Mouse (Mus musculus) heart, embryonic 16.5 days (tissue): ENCODE measurements at regions not wholly inside any gene's neighbourhood (a gene's known extent, or its start where the extent isn't known, plus 50 kb on each side); places are given as distances from the start of the nearest gene placed in this dataset.

ENCODE experiments used
- ATAC-seq: fragments of 200-750 bp; cut with Nextera tagmentation; replicated peaks from 2 replicates; pipeline ENCODE4 v1.8.0; 2017; ENCODE audit warnings: moderate number of reproducible peaks; ENCODE audit not compliant: insufficient read depth, low FRiP score; ENCODE audit errors: extremely low read depth
- H3K27ac ChIP-seq: fragments of 300-500 bp; sonication (generic); 2 replicates; pipeline ENCODE4 v1.5.1; 2014; ENCODE audit warnings: mild to moderate bottlenecking, low read length, control low read depth, moderate library complexity
- H3K27me3 ChIP-seq: fragments of 300-500 bp; sonication (generic); 2 replicates; pipeline ENCODE4 v1.6.1; 2014; ENCODE audit warnings: low read length, mixed read lengths; ENCODE audit not compliant: control insufficient read depth, insufficient read depth
- H3K36me3 ChIP-seq: fragments of 300-500 bp; sonication (generic); 2 replicates; pipeline ENCODE4 v1.6.1; 2014; ENCODE audit not compliant: control insufficient read depth, insufficient read depth
- H3K4me1 ChIP-seq: fragments of 300-500 bp; sonication (generic); 2 replicates; pipeline ENCODE4 v1.6.1; 2014; ENCODE audit warnings: low read length, mixed read lengths; ENCODE audit not compliant: control insufficient read depth, insufficient read depth
- H3K4me2 ChIP-seq: fragments of 300-500 bp; sonication (generic); 2 replicates; pipeline ENCODE4 v1.6.1; 2014; ENCODE audit warnings: low read depth, mild to moderate bottlenecking, control low read depth, low read length
- H3K4me3 ChIP-seq: fragments of 300-500 bp; sonication (generic); 2 replicates; pipeline ENCODE4 v1.5.1; 2014; ENCODE audit warnings: mild to moderate bottlenecking, control low read depth, low read length
- H3K9ac ChIP-seq: fragments of 300-500 bp; sonication (generic); 2 replicates; pipeline ENCODE4 v1.6.1; 2014; ENCODE audit warnings: low read length, control low read depth
- H3K9me3 ChIP-seq: fragments of 300-500 bp; sonication (generic); replicated peaks from 2 replicates; pipeline ENCODE4 v1.6.1; 2016; ENCODE audit warnings: low read length; ENCODE audit not compliant: control insufficient read depth
- WGBS: fragments of 180-500 bp; shearing (Covaris S2); extraction: QIAGEN DNeasy Blood & Tissue Kit; methylation state at CpG from one replicate; pipeline ENCODE4 v1.1.7; 2014; 5-methylcytosine and 5-hydroxymethylcytosine counted together

- no peak for ATAC-seq
- Histone ChIP-seq H3K27ac (no peak overlapping the region), H3K36me3 (no peaks in the 10 kb centered on the region), H3K9me3 (no peaks in the 10 kb centered on the region), H3K4me3 (no peak overlapping the region), H3K9ac (no peak overlapping the region), H3K27me3 (no peaks in the 10 kb centered on the region), H3K4me1 (no peaks in the 10 kb centered on the region), H3K4me2 (no peak overlapping the region)
- 67% methylated on average over 2 of the region's 2 CpGs for WGBS
These were observed 192.0 kb upstream of the Hhip start for GRCm38 (mm10) chr8:80249762-80250161.

DNA sequence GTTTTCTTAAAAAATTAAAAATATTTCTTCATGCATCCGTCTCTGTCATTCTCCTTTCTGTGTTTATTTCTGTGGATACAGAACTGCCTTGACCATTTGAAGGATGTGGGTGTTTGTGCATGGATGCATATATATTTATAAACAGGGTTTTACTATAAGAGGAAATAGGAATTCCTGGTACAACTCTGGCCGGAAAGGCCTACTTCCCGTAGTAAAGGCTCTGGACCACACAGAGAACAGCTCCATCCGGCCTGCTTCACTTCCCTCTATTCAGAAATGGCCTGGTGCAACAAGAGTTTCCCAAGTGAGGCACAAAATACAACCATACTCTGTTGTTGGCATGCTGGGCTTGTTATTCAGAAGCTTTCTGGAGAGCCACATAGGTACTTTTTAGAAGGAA is 182.1 kb upstream of the Hhip start:
- Histone ChIP-seq H3K4me1 (no peaks in the 10 kb centered on the region), H3K27me3 (no peaks in the 10 kb centered on the region), H3K4me3 (no peak overlapping the region), H3K36me3 (no peaks in the 10 kb centered on the region), H3K27ac (no peak overlapping the region), H3K9ac (no peak overlapping the region), H3K9me3 (0 out of 2 replicates have a peak, but pooled peaks cover 2% of the 10 kb centered on the region), H3K4me2 (no peak overlapping the region)
- ATAC-seq, result no peak
- WGBS, result 68% methylated on average over 4 of the region's 4 CpGs

DNA sequence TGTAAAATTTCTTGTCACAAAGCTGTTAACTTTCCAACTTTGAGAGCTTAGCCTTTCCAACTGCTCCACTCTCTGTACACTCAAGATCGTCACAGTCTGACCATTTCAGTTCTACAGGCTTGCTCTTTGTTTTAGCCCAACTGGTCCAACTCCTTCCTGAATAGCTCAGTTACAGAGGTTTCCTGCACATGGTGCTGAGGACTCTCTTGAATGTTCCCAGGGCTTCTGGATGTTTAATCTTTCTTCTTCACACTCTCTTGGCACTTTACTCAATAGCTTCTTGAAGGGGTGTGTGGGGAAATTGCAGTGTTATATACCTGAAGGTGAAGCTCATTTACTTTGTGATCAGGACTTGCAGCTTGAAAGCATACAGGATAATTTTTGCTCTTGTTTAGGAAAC is 152.6 kb upstream of the Hhip start:
- WGBS, result 61% methylated on average over 1 of the region's 1 CpGs
- no peak overlapping the region for H3K4me3 ChIP-seq
- H3K9ac ChIP-seq, result no peak overlapping the region
- H3K27ac ChIP-seq, result no peak overlapping the region
- no peaks in the 10 kb centered on the region for H3K9me3 ChIP-seq
- ATAC-seq, result no peak
- no peak overlapping the region for H3K4me2 ChIP-seq
- no peaks in the 10 kb centered on the region for H3K36me3 ChIP-seq
- H3K27me3 ChIP-seq, result no peaks in the 10 kb centered on the region
- no peaks in the 10 kb centered on the region for H3K4me1 ChIP-seq

DNA sequence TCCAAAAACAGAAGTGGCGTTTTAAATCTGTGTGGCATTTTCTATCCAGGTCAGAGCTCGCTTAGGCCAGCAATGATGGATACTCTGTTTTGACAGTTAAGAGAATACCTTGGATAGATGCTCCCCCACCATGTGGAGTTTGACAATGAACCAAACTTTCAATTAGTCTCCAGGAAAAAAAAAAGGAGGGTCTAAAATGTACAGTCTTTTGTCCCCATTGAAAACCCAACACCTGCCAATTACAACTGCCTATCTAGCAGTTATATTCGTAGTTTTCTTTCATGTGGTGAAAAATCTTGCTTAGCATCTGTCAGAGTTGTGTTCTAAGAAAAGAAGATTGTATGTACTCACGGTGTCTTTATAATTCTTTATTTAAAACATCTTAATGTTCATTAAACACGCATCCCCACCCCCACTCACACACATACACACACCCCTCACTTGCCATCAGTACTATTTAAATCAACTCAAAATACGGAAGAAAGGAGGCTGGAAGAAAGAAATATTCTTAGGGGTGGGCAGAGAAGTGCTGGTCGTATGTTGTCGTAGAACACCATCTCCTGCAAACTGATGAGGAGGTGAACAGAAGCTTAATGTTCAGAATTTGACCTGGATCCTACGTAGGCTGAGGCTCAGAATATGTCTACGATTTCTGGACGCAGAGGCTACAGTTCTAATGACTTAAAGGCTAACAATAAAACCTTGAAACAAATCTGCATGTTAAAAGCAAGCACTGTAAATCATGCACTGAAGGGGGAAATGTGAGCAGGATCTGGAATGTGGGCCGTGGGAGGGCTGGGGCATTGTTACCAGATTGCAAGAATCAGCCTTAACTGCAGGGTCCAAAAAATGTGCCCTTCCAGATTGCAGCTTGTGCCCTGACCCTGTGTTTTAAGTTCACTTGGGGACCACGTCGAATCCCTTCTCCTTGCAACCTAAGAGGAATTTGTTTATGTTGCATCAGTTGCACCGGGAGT is 147.2 kb upstream of the Hhip start:
- Histone ChIP-seq H3K4me1 (no peaks in the 10 kb centered on the region), H3K4me2 (no peak overlapping the region), H3K36me3 (no peaks in the 10 kb centered on the region), H3K4me3 (no peak overlapping the region), H3K9me3 (no peaks in the 10 kb centered on the region), H3K9ac (no peak overlapping the region), H3K27me3 (no peaks in the 10 kb centered on the region), H3K27ac (no peak overlapping the region)
- 69% methylated on average over 15 of the region's 15 CpGs for WGBS
- ATAC-seq, result no peak

DNA sequence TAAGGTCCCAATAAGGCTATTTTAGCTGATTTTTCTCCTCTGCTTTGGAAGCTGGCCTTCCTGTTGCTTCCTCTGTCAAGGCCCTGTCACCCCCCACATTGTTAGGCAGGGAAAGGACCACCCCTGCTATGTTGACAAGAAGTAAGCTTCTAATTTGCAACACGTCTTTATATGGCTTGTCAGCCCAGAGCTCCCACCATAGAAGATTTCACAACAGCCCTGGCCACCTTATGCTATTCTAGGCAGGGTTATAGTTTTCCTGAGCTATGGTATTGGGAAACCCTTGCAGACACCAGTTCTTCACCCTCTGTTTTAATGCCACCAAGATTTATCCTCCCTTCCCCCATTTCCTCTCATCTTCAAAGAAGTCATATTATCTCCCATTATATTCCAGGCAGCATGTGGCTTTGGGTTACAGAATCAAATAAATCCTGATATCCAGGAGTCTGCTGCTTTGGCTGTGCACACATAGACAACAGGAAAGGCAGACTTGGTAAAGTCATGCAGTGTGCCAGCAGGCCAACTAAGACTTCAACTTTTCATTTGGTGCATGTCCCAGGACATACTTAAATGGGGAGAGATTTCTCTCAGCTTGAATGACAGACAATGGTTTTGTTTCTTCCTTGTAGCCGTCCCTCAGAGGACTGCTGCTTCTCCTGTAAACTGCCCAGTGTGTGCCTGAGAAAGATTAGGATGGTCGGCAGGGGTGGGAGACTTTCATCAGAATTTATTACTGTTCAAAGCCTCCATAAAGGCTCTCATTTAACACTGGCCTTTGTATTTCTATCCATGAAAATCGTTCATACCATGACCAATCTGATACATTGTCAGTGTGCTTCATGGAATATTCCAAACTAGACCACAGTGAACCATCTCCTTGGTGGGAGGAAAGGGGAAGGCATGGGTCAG is 146.2 kb upstream of the Hhip start:
- WGBS, result 50% methylated on average over 4 of the region's 4 CpGs
- H3K36me3 ChIP-seq, result no peaks in the 10 kb centered on the region
- H3K4me1 ChIP-seq, result no peaks in the 10 kb centered on the region
- no peak overlapping the region for H3K4me2 ChIP-seq
- ATAC-seq, result no peak
- no peak overlapping the region for H3K9ac ChIP-seq
- H3K9me3 ChIP-seq, result no peaks in the 10 kb centered on the region
- H3K27me3 ChIP-seq, result no peaks in the 10 kb centered on the region
- H3K4me3 ChIP-seq, result no peak overlapping the region
- no peak overlapping the region for H3K27ac ChIP-seq

DNA sequence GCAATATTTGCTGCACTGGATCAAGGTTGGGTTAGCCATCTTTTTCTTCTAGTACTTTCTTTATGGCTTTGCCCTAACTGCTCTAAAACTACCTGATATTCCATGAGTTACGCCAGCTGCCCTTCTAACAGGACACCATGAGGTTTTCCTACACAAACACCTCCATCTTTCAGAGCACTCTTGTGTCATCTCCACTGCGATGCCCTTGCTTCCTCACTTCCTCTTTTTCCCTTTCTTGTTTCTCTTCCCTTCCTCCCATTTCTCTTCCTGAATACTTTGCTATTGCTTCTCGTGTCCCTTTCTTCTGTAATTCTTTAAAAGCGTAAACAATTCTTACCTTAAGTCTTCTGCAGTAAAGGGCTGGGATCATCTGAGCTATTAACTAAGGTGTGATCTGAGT is 139.9 kb upstream of the Hhip start:
- Histone ChIP-seq H3K4me2 (no peak overlapping the region), H3K4me1 (no peaks in the 10 kb centered on the region), H3K9ac (no peak overlapping the region), H3K27me3 (no peaks in the 10 kb centered on the region), H3K36me3 (no peaks in the 10 kb centered on the region), H3K9me3 (no peaks in the 10 kb centered on the region), H3K27ac (no peak overlapping the region), H3K4me3 (no peak overlapping the region)
- 67% methylated on average over 4 of the region's 4 CpGs for whole genome bisulfite sequencing
- ATAC-seq, result no peak

- H3K9me3 ChIP-seq, result no peaks in the 10 kb centered on the region
- H3K27ac ChIP-seq, result no peak overlapping the region
- no peaks in the 10 kb centered on the region for H3K27me3 ChIP-seq
- no peak overlapping the region for H3K4me2 ChIP-seq
- no peak overlapping the region for H3K9ac ChIP-seq
- no peaks in the 10 kb centered on the region for H3K36me3 ChIP-seq
- WGBS, result 75% methylated on average over 4 of the region's 4 CpGs
- no peaks in the 10 kb centered on the region for H3K4me1 ChIP-seq
- H3K4me3 ChIP-seq, result no peak overlapping the region
- no peak for ATAC-seq
These were observed 132.7 kb upstream of the Hhip start for GRCm38 (mm10) chr8:80190510-80190908.

DNA sequence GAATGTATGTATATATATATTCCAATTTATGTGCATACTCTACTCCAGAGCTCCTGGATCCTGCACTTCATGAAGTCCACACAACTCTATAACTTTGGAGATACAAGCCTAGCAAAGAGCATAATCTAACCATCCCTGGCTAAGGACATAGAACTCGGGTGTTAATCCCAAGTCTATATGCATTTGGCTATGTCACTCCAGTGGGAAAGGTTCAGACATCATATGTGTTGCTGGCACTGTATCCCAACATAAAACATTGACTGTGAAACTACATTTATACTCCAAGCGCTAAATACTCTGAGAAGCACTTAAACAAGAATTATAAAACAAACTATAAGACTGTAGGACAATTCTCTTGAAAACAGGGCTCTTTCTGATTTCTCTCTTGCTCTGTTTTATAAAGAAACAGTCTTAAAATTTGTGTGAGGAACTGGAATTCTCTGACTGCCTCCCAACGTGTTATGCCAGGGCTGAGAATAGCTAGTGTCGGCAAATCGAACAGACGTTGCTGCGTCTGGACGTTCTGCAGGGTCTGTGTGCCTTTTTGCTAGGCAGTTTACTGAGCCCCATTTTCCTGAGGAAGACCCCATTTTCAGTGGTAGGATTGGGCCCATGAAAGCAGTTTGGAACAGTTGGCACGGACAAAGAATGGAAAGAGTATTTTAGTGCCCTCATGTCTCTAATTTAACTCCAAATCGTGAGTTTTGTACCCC is 132.1 kb upstream of the Hhip start:
- H3K9ac ChIP-seq, result no peak overlapping the region
- H3K4me2 ChIP-seq, result no peak overlapping the region
- no peaks in the 10 kb centered on the region for H3K9me3 ChIP-seq
- no peaks in the 10 kb centered on the region for H3K36me3 ChIP-seq
- H3K4me1 ChIP-seq, result no peaks in the 10 kb centered on the region
- H3K27ac ChIP-seq, result no peak overlapping the region
- ATAC-seq, result no peak
- H3K27me3 ChIP-seq, result no peaks in the 10 kb centered on the region
- WGBS, result 70% methylated on average over 10 of the region's 10 CpGs
- H3K4me3 ChIP-seq, result no peak overlapping the region
